Mouse (Mus musculus) intestine, embryonic 16.5 days (tissue): ENCODE results near the gene Fbxw15. TPM values are rescaled to one million over a fixed set of nuclear protein-coding genes. Genes with fewer than 3 reads are reported as not detected.
"Not testable (repeated sequence)": the region's sequence is repeated elsewhere in the genome, so short reads cannot be mapped to it uniquely, and the experiment has no call there.

Source experiments
- ATAC-seq: fragments of 200-750 bp; cut with Nextera tagmentation; 2 replicates; pipeline ENCODE4 v1.8.0; 2017; ENCODE audit warnings: moderate TSS enrichment, moderate library complexity
- H3K27ac ChIP-seq: fragments of 300-500 bp; sonication (generic); 2 replicates; pipeline ENCODE4 v1.5.1; 2014; ENCODE audit warnings: mild to moderate bottlenecking, low read length
- H3K27me3 ChIP-seq: fragments of 300-500 bp; sonication (generic); replicated peaks from 2 replicates; pipeline ENCODE4 v1.6.1; 2014; ENCODE audit warnings: low read length, control low read depth, mixed read lengths; ENCODE audit not compliant: control insufficient read depth, insufficient read depth
- H3K36me3 ChIP-seq: fragments of 300-500 bp; sonication (generic); 2 replicates; pipeline ENCODE4 v1.6.1; 2014; ENCODE audit warnings: low read length, control low read depth; ENCODE audit not compliant: control insufficient read depth, insufficient read depth
- H3K4me1 ChIP-seq: fragments of 300-500 bp; sonication (generic); 2 replicates; pipeline ENCODE4 v1.6.1; 2014; ENCODE audit warnings: low read length, control low read depth, mixed read lengths; ENCODE audit not compliant: control insufficient read depth, insufficient read depth
- H3K4me2 ChIP-seq: fragments of 300-500 bp; sonication (generic); 2 replicates; pipeline ENCODE4 v1.6.1; 2014; ENCODE audit warnings: low read depth, low read length, control low read depth
- H3K4me3 ChIP-seq: fragments of 300-500 bp; sonication (generic); 2 replicates; pipeline ENCODE4 v1.5.1; 2014; ENCODE audit warnings: mild to moderate bottlenecking, low read length
- H3K9ac ChIP-seq: fragments of 300-500 bp; sonication (generic); 2 replicates; pipeline ENCODE4 v1.6.1; 2014; ENCODE audit warnings: low read depth, low read length
- H3K9me3 ChIP-seq: fragments of 300-500 bp; sonication (generic); 2 replicates; pipeline ENCODE4 v1.6.1; 2016; ENCODE audit warnings: low read length, control low read depth; ENCODE audit not compliant: control insufficient read depth
- WGBS: fragments of 180-500 bp; shearing (Covaris S2); extraction: QIAGEN DNeasy Blood & Tissue Kit; methylation state at CpG from one replicate; pipeline ENCODE4 v1.1.7; 2014; 5-methylcytosine and 5-hydroxymethylcytosine counted together
- polyA plus RNA-seq: library from polyadenylated mRNA; unstranded; fragments of >200 nt; fragmentation: Nextera tagmentation; extraction: Ambion mirVana; gene quantifications from 2 replicates; pipeline ENCODE4 v1.2.1, GENCODE M21; 2015

Fbxw15 gene
- polyA plus RNA-seq, result not detected in 2 replicates

- H3K4me3 ChIP-seq, H3K9ac ChIP-seq, H3K27ac ChIP-seq, H3K9me3 ChIP-seq, H3K4me1 ChIP-seq, H3K27me3 ChIP-seq, H3K36me3 ChIP-seq, ATAC-seq, H3K4me2 ChIP-seq: not testable (repeated sequence)
- WGBS, result 81% methylated on average over 4 of the region's 4 CpGs
Observed at GRCm38 (mm10) chr9:109568162-109568561, at the start of gene Fbxw15. Gene Fbxw15, minus strand, starts transcription at chr9:109568262.

GRCm38 (mm10) chr9:109606837-109607236 is 38.8 kb upstream of the Fbxw15 start:
- ATAC-seq, result not testable (repeated sequence)
- WGBS, result 44% methylated on average over 5 of the region's 5 CpGs

GRCm38 (mm10) chr9:109602128-109602527 is 34.1 kb upstream of the Fbxw15 start:
- not testable (repeated sequence) for H3K36me3 ChIP-seq, H3K9ac ChIP-seq, H3K27ac ChIP-seq, H3K4me1 ChIP-seq, H3K27me3 ChIP-seq, ATAC-seq, H3K4me2 ChIP-seq, H3K9me3 ChIP-seq, H3K4me3 ChIP-seq
- WGBS, result 58% methylated on average over 2 of the region's 2 CpGs

More at GRCm38 (mm10) chr9:109606837-109607236, 38.8 kb upstream of the Fbxw15 start:
- H3K4me3 ChIP-seq, H3K4me2 ChIP-seq, H3K27ac ChIP-seq, H3K27me3 ChIP-seq, H3K4me1 ChIP-seq, H3K9ac ChIP-seq, H3K36me3 ChIP-seq, H3K9me3 ChIP-seq: not testable (repeated sequence)

GRCm38 (mm10) chr9:109597226-109597625 is 29.2 kb upstream of the Fbxw15 start:
- H3K4me2 ChIP-seq, result no peak overlapping the region
- no peaks in the 10 kb centered on the region for H3K36me3 ChIP-seq
- H3K27ac ChIP-seq, result no peak overlapping the region
- H3K9me3 ChIP-seq, result no peaks in the 10 kb centered on the region
- no peak for ATAC-seq
- no peak overlapping the region for H3K9ac ChIP-seq
- H3K4me3 ChIP-seq, result no peak overlapping the region
- no peaks in the 10 kb centered on the region for H3K4me1 ChIP-seq
- H3K27me3 ChIP-seq, result no peaks in the 10 kb centered on the region

- no peak for ATAC-seq
- H3K9me3 ChIP-seq, result no peaks in the 10 kb centered on the region
Observed at GRCm38 (mm10) chr9:109594866-109595265, 26.8 kb upstream of the Fbxw15 start.

GRCm38 (mm10) chr9:109565546-109565945 is 2.5 kb downstream of the Fbxw15 start:
- Histone ChIP-seq H3K4me1 (no peaks in the 10 kb centered on the region), H3K36me3 (no peaks in the 10 kb centered on the region), H3K9ac (no peak overlapping the region), H3K27me3 (no peaks in the 10 kb centered on the region), H3K4me2 (no peak overlapping the region), H3K4me3 (no peak overlapping the region), H3K27ac (no peak overlapping the region), H3K9me3 (no peaks in the 10 kb centered on the region)
- WGBS, result 50% methylated on average over 1 of the region's 1 CpGs
- ATAC-seq, result no peak

More at GRCm38 (mm10) chr9:109594866-109595265, 26.8 kb upstream of the Fbxw15 start:
- Histone ChIP-seq H3K4me1 (no peaks in the 10 kb centered on the region), H3K27me3 (no peaks in the 10 kb centered on the region), H3K4me2 (no peak overlapping the region), H3K36me3 (no peaks in the 10 kb centered on the region), H3K9ac (no peak overlapping the region), H3K27ac (no peak overlapping the region), H3K4me3 (no peak overlapping the region)
- 73% methylated on average over 2 of the region's 2 CpGs for WGBS

GRCm38 (mm10) chr9:109562106-109562505 is 6.0 kb downstream of the Fbxw15 start:
- H3K4me1 ChIP-seq, H3K4me2 ChIP-seq, ATAC-seq, H3K4me3 ChIP-seq, H3K27me3 ChIP-seq, H3K9me3 ChIP-seq, H3K27ac ChIP-seq, H3K36me3 ChIP-seq, H3K9ac ChIP-seq: not testable (repeated sequence)

- H3K4me3 ChIP-seq, result no peak overlapping the region
- no peak overlapping the region for H3K4me2 ChIP-seq
- ATAC-seq, result no peak
- WGBS, result 74% methylated on average over 3 of the region's 3 CpGs
- H3K36me3 ChIP-seq, result no peaks in the 10 kb centered on the region
- no peaks in the 10 kb centered on the region for H3K27me3 ChIP-seq
- no peaks in the 10 kb centered on the region for H3K4me1 ChIP-seq
- H3K27ac ChIP-seq, result no peak overlapping the region
- H3K9ac ChIP-seq, result no peak overlapping the region
- no peaks in the 10 kb centered on the region for H3K9me3 ChIP-seq
Observed at GRCm38 (mm10) chr9:109552483-109552882, 15.6 kb downstream of the Fbxw15 start.

GRCm38 (mm10) chr9:109549666-109550065 is 18.4 kb downstream of the Fbxw15 start:
- WGBS, result 40% methylated on average over 2 of the region's 2 CpGs
- not testable (repeated sequence) for ATAC-seq

GRCm38 (mm10) chr9:109523385-109524064 is 44.5 kb downstream of the Fbxw15 start:
- Histone ChIP-seq H3K4me2 (no peak overlapping the region), H3K36me3 (no peaks in the 10 kb centered on the region), H3K27me3 (no peaks in the 10 kb centered on the region), H3K4me1 (no peaks in the 10 kb centered on the region), H3K4me3 (no peak overlapping the region), H3K27ac (no peak overlapping the region), H3K9ac (no peak overlapping the region), H3K9me3 (no peaks in the 10 kb centered on the region)
- WGBS, result 68% methylated on average over 5 of the region's 5 CpGs
- ATAC-seq, result no peak

More at GRCm38 (mm10) chr9:109549666-109550065, 18.4 kb downstream of the Fbxw15 start:
- H3K4me1 ChIP-seq, H3K4me3 ChIP-seq, H3K9me3 ChIP-seq, H3K27me3 ChIP-seq, H3K4me2 ChIP-seq, H3K9ac ChIP-seq, H3K27ac ChIP-seq, H3K36me3 ChIP-seq: not testable (repeated sequence)
